Mouse (Mus musculus) lung, adult 18-20 months (tissue): ENCODE measurements around the gene Samd9l.
"Not testable (repeated sequence)": the region's sequence is repeated elsewhere in the genome, so short reads cannot be mapped to it uniquely, and the experiment has no call there.

Source experiments
- DNase-seq, 2 experiments: peaks; one replicate each; pipeline ENCODE4 v3.0.0; 2022; ENCODE audit warnings: mixed read lengths in 2 of 2

Samd9l gene

DNA sequence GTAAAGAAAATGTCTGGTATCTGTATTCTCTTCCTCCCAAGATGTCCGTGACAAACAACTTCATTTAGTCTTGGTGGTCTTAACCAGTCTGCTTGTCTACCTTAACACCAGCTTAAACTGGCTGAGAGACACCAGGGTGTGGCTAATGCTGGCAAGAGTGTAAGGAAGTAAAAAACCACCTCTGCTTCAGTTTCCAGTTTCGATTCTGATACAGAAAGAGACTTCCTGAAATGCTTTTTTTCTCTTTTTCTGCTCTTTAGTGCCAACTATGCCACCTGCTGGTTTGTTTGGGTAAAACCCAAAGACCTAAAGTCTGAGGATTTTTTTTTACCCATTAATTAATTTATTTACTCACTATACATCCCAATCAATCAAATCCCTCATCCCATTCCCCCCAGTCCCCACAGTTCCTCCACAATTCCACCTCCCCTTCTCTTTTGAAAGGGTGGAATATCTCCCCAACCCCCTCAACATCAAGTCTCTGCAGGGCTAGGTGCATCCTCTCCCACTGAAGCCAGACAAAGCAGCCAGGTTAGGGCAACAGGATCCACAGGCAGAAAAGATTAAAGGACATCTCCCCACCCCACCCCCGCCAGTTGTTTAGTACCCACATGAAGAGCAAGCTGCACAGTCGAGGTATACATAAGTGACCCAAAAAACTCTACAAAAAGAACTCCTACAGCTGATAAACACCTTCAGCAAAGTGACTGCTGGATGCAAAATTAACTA, at the start of gene Samd9l:
Gene Samd9l (minus strand): TSS at position 233 of the 729 bp plus-strand sequence.
- peak; percentile 73 to 90 for DNase-seq

DNA sequence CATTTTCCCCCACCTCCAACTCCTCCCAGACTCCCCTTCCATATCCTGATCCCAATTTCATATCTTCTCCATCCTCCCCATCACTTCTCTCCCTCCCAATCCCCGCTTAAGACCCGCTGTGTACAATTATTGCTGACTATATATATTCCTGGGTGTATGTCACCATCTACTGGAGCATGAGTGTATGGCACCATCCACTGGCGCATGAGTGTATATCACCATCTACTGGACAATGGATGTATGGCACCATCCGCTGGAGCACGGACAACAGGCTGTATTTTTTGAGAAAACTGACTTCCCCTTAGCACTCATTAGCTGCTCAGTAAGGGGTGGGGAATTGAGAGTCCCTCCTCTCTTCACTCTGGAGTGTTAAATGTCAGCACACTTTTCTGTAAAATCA, 48.0 kb upstream of the Samd9l start:
- peak; percentile 58 to 68 for DNase-seq

DNA sequence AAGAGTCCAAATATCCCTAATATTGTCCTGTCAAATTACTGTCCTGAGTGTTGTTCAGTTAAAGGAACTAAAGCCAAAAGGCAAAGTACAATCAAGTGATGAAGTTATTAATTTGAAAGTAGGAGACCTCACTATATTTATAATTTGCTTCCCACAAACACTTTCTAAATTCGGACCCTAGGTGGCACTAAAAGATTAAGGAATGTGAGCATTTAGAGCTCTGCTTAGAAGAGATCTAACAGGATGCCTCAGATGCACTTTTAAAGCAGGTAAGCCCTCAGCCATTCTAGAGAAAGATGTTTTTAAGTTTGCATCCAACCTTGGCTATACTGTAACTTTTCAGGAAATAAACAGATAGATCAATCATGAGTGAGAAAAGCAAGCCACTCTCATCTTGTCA, 44.5 kb upstream of the Samd9l start:
- no peak for DNase-seq

DNA sequence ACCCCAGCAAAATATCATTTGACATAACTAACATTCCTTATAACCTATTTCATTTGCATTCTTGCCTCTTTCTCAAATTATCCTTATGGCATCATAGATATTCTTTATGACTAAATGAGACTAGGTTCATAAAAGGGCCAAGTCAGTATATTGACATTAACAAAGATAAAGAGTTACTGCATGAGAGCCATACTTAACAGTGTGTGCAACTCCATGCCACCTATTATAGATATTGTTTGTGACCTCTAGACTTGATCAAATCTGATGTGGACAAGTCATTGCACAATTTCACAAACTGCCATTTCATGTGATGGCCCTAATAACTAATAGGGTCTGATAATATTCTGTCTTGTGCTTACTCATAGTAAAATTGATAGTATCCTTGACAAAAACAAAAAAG, 36.7 kb upstream of the Samd9l start:
- DNase-seq, result no peak

DNA sequence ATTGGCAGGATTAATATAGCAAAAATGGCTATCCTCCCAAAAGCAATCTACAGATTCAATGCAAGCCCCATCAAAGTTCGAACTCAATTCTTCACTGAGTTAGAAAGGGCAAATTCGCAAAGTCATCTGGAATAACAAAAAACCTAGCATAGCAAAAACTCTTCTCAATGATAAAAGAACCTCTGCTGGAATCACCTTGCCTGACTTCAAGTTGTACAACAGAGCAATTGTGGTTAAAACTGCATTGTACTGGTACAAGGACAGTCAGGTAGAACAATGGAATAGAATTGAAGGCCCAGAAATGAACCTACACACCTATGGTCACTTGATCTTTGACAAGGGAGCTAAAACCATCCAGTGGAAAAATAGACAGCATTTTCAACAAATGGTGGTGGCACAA, 31.6 kb upstream of the Samd9l start:
- DNase-seq, result not testable (repeated sequence)

DNA sequence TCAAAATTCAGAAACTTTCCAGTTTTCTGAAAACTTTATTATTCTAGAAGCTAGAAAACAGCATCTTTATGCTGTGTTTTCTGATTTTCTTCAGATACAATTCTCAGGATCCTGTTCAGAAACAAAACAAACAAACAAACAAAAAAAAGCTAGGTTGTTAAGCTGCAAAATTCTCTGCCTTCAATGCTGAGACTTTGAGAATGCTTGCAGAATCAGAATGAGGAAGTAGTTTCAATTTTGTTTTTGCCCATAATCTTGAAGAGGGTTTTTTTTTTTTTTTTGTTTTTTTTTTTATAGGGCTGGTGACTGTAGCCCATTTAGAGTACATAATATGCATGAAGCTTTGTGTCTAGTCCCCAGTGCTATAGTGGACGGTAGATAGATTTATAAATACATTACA, 27.7 kb upstream of the Samd9l start:
- no peak for DNase-seq

DNA sequence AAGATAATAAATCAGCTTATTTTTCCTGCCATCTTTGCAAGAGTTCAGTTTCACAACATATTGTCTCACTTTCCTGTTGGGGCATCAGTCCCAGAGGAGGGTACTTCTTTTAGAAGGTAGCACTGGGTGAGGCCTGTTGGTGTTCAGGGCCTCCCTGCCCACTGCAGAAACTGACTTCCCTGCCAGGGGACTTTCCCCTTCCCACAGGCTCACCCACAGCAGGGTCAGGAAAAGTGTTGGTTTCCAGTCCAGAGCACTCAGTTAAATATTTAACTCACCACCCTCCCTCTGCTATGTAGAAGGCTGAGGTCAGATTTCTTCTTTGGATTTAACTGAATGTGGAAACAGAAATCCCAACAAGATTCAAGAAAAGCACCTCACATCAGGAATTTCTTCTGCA, 26.0 kb upstream of the Samd9l start:
- DNase-seq, result not testable (repeated sequence)

DNA sequence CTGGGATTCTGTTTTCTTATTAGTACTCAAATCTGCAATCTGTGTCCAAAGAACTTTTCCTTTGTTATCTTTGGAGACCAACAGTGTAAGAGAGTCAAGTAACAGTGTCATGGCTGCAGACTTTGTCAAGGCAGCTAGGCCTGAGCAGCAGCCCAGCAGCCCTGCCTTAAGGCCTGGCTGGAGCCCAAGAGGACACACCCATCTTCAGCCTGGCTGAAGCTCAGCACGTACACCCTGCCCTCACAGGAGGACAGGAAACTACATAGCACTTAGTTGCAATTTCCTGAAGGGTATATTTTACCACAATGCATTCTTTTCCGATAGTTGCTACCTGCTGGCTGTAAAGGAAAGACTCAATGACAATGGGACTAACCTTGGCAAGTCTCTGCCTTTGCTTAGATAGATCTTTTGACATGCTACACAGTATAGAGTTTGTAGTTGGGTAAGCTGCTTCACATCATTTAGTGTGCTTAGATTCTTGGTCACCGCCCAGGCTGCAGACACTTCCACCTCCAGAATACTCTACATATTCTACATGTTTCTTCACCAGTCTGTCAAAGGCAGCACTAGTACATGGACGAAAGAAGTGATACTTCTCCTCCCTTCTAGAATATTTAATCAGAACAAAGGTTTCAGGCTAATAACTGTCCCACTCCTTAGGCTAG, 25.4 kb upstream of the Samd9l start:
- peak; percentile 62 to 65 for DNase-seq

DNA sequence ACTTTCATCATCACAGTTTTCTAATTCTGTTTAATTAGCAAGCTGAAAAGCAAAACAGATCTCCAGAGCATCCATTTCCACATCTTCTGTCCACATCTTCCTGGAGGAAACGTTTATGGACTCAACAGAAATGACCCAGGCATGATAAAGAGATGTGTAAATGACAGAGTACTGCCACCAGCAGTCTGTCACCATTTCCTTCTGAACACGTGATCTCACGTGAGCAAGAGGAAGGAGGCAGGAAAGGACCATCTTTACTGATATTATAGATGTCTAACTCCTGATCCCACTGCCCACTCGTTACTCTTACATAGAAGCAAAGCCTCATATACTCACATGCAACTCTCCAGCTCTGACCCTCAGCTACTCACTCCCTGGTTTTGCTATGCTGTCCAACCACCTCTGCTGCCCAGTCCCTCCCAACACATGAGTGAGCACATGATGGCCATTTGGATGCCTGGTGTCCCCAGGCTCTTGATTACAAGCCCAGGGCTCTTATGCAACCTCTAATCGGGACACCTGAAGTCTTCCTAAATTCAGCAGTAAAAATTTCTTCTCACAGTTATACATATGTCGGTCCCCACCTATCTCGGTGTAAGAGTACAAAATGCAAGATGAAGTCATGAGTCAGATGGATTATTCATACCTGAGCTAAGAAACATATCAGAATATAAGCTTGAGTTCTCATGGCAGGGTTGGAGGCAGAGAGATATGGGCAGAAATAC, 2.0 kb downstream of the Samd9l start:
- not testable (repeated sequence) for DNase-seq

DNA sequence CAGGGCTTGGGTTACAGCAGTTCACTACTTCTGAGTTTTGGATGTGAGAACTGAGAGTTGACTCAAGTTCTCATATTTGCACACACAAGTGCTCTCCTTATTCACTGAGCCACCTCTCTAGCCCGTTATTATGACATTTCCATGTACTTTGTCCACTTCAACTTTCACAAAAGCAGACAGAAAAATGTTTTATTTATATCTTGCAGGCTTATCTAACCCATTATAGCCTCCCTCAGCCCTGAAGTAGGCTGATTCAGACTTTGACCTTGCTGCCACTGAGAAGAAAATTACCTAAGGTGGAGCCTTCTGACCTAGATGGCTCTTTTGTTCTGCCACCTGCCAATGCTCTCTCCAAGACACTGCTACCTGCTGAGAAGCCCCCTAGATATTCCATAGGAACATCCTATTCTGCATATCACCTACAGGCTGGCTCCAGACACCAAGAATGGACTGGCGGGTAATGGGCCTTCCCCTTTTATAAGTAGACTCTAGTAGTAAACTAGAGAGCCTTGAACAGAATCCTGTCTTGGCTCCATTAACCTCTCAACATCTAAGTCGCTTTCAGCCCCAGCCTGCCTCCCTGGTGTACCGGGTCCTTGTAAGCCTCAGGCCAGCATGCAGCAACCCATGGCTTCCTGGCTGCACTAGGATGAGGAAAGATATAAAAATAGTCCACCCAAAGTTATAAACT, 3.3 kb downstream of the Samd9l start:
- DNase-seq, result peak in 1 of 2 experiments; percentile 38

DNA sequence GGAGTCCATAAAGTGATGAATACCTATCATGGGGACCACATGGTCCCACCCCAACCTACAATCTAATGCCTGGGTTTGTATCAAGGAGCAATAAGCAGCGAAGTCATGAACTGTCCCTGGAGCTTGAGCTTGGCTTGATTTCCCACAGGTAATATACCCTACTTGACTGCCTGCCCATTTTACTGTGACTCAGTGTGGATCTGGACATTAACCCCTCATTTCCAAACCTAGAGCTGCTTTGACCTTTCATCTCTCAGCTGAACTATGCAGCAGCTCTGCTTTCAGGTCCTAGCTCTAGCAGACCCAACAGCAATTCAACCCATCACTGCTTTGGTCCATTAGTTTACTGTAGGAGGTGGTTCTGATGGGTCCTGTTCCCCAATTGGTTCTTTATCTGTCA, 9.4 kb downstream of the Samd9l start:
- no peak for DNase-seq

DNA sequence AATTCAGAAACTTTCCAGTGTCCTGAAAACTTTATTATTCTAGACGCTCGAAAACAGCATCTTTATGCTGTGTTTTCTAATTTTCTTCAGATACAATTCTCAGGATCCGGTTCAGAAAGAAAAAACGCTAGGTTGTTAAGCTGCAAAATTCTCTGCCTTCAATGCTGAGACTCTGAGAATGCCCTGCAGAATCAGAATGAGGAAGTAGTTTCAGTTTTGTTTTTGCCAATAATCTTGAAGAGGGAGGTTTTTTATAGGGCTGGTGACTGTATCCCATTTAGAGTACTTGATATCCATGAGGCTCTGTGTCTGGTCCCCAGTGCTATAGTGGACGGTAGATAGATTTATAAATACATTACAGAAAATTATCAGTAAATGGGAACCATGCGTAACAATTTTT, 12.8 kb downstream of the Samd9l start:
- DNase-seq, result no peak

DNA sequence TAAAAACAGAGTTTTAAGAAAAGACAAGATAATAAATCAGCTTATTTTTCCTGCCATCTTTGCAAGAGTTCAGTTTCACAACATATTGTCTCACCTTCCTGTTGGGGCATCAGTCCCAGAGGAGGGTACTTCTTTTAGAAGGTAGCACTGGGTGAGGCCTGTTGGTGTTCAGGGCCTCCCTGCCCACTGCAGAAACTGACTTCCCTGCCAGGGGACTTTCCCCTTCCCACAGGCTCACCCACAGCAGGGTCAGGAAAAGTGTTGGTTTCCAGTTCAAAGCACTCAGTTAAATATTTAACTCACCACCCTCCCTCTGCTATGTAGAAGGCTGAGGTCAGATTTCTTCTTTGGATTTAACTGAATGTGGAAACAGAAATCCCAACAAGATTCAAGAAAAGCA, 14.6 kb downstream of the Samd9l start:
- not testable (repeated sequence) for DNase-seq

DNA sequence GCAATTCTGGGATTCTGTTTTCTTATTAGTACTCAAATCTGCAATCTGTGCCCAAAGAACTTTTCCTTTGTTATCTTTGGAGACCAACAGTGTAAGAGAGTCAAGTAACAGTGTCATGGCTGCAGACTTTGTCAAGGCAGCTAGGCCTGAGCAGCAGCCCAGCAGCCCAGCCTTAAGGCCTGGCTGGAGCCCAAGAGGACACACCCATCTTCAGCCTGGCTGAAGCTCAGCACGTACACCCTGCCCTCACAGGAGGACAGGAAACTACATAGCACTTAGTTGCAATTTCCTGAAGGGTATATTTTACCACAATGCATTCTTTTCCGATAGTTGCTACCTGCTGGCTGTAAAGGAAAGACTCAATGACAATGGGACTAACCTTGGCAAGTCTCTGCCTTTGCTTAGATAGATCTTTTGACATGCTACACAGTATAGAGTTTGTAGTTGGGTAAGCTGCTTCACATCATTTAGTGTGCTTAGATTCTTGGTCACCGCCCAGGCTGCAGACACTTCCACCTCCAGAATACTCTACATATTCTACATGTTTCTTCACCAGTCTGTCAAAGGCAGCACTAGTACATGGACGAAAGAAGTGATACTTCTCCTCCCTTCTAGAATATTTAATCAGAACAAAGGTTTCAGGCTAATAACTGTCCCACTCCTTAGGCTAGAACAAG, 15.1 kb downstream of the Samd9l start:
- DNase-seq, result peak; percentile 31 to 33

DNA sequence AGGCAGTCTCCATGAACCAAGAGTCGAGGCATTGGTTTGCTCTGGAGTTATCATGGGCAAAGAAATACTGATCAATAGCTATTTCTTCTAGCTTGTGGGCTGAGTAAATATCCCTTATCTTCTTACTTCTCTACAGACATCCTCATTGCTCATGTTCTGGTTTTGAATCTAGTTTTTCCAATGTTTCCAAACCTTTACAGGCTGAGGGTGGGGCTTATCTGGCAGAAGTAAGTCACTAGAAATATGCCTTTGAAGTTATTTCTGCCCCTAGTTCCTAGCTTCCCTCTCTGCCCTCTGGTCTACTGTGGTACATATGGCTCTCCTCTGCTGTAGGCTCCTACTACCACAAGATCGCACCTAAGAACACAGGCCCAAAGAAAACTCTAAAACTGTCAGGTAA, 20.2 kb downstream of the Samd9l start:
- DNase-seq, result no peak

DNA sequence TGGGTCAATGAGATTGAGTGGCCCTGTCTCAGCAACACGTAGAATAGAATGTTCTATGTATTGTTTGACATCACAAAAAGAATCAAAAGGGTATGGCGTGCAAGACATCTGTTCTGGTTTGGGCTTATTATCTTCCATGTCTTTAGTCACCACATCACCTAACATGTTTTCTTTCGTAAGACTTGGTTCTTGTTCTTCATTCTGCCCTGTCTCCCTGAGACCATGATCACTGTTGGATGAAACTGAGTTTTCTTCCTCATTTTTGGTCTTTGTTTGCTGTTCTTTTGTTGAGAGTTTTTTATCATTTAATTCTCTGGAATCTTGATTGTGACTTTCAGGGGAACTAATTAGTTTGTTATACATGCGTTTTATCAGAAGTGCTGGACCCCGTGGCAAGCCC, 22.7 kb downstream of the Samd9l start:
- no peak for DNase-seq

DNA sequence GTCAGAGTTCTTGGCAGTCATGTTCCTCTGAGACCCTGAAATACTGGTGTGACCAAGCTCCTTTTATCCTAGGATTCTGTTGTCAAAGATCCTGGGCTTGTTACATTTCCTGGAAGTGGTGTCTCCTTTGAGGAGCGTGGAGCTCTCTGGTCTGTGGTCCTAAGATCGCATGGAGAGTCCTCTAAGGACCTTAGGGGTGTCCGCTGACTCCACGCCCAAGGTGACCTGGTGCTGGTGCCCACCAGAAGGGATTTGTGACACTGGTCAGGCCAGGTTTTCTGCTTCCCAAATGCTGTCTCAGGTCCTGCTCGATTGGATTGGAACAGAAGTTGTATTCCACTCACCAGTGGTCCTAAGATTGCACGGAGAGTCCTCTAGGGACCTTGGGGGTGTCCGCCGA, 29.8 kb downstream of the Samd9l start:
- DNase-seq, result no peak

DNA sequence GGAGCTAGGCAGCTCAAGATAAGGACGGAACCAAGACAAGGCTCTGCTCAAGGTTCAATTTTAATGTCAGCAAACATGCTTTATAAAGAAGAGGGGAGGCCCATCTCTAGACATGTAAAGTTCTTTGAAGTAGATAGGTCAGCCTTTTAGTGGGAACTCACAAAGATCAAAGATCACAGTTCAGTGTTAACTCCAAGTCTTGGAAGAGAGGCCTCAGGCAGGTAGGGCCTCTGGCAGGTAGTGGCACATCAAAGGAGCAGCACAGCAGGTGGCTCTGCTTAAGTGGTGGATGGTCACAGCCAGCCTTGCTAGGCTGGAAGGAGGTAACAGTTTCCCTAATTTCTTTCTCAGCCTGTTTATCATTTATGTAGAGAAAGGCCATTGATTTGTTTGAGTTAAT, 33.8 kb downstream of the Samd9l start:
- not testable (repeated sequence) for DNase-seq

DNA sequence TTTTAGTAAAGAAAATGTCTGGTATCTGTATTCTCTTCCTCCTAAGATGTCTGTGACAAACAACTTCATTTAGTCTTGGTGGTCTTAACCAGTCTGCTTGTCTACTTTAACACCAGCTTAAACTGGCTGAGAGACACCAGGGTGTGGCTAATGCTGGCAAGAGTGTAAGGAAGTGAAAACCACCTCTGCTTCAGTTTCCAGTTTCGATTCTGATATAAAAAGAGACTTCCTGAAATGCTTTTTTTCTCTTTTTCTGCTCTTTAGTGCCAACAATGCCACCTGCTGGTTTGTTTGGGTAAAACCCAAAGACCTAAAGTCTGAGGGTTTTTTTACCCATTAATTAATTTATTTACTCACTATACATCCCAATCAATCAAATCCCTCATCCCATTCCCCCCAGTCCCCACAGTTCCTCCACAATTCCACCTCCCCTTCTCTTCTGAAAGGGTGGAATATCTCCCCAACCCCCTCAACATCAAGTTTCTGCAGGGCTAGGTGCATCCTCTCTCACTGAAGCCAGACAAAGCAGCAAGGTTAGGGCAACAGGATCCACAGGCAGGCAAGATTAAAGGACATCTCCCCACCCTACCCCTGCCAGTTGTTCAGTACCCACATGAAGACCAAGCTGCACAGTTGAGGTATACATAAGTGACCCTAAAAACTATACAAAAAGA, 53.3 kb downstream of the Samd9l start:
- DNase-seq, result peak; percentile 40 to 63

DNA sequence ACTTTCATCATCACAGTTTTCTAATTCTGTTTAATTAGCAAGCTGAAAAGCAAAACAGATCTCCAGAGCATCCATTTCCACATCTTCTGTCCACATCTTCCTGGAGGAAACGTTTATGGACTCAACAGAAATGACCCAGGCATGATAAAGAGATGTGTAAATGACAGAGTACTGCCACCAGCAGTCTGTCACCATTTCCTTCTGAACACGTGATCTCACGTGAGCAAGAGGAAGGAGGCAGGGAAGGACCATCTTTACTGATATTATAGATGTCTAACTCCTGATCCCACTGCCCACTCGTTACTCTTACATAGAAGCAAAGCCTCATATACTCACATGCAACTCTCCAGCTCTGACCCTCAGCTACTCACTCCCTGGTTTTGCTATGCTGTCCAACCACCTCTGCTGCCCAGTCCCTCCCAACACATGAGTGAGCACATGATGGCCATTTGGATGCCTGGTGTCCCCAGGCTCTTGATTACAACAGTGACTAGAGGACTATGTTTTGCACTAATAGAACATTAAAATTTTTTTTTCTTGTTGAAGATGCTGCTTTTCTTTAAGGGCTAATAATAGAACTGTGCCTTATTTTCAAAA, 54.2 kb downstream of the Samd9l start:
- not testable (repeated sequence) for DNase-seq

DNA sequence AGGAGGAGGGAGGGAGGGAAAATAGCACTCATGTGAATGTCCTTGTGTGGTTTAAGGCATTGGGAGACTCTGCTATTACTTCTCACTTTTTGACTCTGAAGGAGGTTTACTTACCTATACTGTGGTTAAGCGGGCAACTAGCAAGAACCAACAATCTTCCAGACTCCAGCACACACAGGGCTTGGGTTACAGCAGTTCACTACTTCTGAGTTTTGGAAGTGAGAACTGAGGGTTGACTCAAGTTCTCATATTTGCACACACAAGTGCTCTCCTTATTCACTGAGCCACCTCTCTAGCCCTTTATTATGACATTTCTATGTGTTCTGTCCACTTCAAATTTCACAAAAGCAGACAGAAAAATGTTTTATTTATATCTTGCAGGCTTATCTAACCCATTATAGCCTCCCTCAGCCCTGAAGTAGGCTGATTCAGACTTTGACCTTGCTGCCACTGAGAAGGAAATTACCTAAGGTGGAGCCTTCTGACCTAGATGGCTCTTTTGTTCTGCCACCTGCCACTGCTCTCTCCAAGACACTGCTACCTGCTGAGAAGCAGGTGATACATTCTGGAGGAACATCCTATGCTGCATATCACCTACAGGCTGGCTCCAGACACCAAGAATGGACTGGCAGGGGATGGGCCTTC, 55.6 kb downstream of the Samd9l start:
- DNase-seq, result peak in 1 of 2 experiments; percentile 30
